Mouse (Mus musculus) forebrain, embryonic 11.5 days (tissue): ENCODE data around the gene Hoxc12. TPM values are rescaled to one million over a fixed set of nuclear protein-coding genes. Genes with fewer than 3 reads are reported as not detected.

Source experiments
- ATAC-seq: fragments of 200-750 bp; cut with Nextera tagmentation; replicated peaks from 2 replicates; pipeline ENCODE4 v1.8.0; 2017; ENCODE audit warnings: moderate TSS enrichment; ENCODE audit not compliant: low FRiP score
- DNase-seq: peaks from one replicate; pipeline ENCODE4 v3.0.0-alpha.2; 2017; ENCODE audit warnings: low spot score
- H3K27ac ChIP-seq: fragments of 300-500 bp; sonication (generic); 2 replicates; pipeline ENCODE4 v1.5.1; 2014; ENCODE audit warnings: low read depth, low read length
- H3K27me3 ChIP-seq: fragments of 300-500 bp; sonication (generic); 2 replicates; pipeline ENCODE4 v1.6.1; 2014; ENCODE audit warnings: mild to moderate bottlenecking, low read length, mixed read lengths; ENCODE audit not compliant: control insufficient read depth, insufficient read depth
- H3K36me3 ChIP-seq: fragments of 300-500 bp; sonication (generic); 2 replicates; pipeline ENCODE4 v1.6.1; 2014; ENCODE audit warnings: mild to moderate bottlenecking, low read length, moderate library complexity, mixed read lengths; ENCODE audit not compliant: control insufficient read depth, insufficient read depth
- H3K4me1 ChIP-seq: fragments of 300-500 bp; sonication (generic); replicated peaks from 2 replicates; pipeline ENCODE4 v1.6.1; 2014; ENCODE audit warnings: low read length, mixed read lengths; ENCODE audit not compliant: control insufficient read depth, insufficient read depth
- H3K4me2 ChIP-seq: fragments of 300-500 bp; sonication (generic); 2 replicates; pipeline ENCODE4 v1.6.1; 2014; ENCODE audit warnings: low read depth, mild to moderate bottlenecking, low read length, moderate library complexity, mixed read lengths; ENCODE audit not compliant: severe bottlenecking
- H3K4me3 ChIP-seq: fragments of 300-500 bp; sonication (generic); 2 replicates; pipeline ENCODE4 v1.5.1; 2014; ENCODE audit warnings: low read depth, low read length
- H3K9ac ChIP-seq: fragments of 300-500 bp; sonication (generic); 2 replicates; pipeline ENCODE4 v1.6.1; 2014; ENCODE audit warnings: low read length
- H3K9me3 ChIP-seq: fragments of 300-500 bp; sonication (generic); 2 replicates; pipeline ENCODE4 v1.6.1; 2016; ENCODE audit warnings: low read length, mixed read lengths; ENCODE audit not compliant: control insufficient read depth
- WGBS: fragments of 180-500 bp; shearing (Covaris S2); extraction: QIAGEN DNeasy Blood & Tissue Kit; methylation state at CpG from one replicate; pipeline ENCODE4 v1.1.7; 2014; 5-methylcytosine and 5-hydroxymethylcytosine counted together
- polyA plus RNA-seq: library from polyadenylated mRNA; unstranded; fragments of >200 nt; fragmentation: Nextera tagmentation; extraction: Ambion mirVana; gene quantifications from 2 replicates; pipeline ENCODE4 v1.2.1, GENCODE M21; 2014

Gene Hoxc12
- polyA plus RNA-seq, 1 experiment from 2014 or later = not detected

- Histone ChIP-seq H3K9ac (no peak overlapping the region), H3K4me1 (no peaks in the 10 kb centered on the region), H3K36me3 (no peaks in the 10 kb centered on the region), H3K4me3 (no peak overlapping the region), H3K9me3 (no peaks in the 10 kb centered on the region), H3K27ac (no peak overlapping the region), H3K4me2 (no peak overlapping the region), H3K27me3 (peaks cover 97% of the 10 kb centered on the region)
- no peak for DNase-seq
- 3% methylated on average over 7 of the region's 7 CpGs for WGBS
- no peak for ATAC-seq
Observed at GRCm38 (mm10) chr15:102975034-102975433, 38.5 kb downstream of the Hoxc12 start.

GRCm38 (mm10) chr15:102975688-102976111, 39.1 kb downstream of the Hoxc12 start:
- H3K4me1 ChIP-seq = no peaks in the 10 kb centered on the region
- under 1% methylated on average over 21 of the region's 21 CpGs for WGBS
- H3K9ac ChIP-seq = no peak overlapping the region
- peaks cover 97% of the 10 kb centered on the region for H3K27me3 ChIP-seq
- ATAC-seq (no peak), DNase-seq (no peak)
- H3K4me2 ChIP-seq = no peak overlapping the region
- H3K27ac ChIP-seq = no peak overlapping the region
- H3K4me3 ChIP-seq = no peak overlapping the region
- H3K9me3 ChIP-seq = no peaks in the 10 kb centered on the region
- no peaks in the 10 kb centered on the region for H3K36me3 ChIP-seq

GRCm38 (mm10) chr15:102976171-102976570, 39.6 kb downstream of the Hoxc12 start, which contains the start of gene Hoxc9:
TSS of gene Hoxc9 (plus strand) at chr15:102976439.
- 2% methylated on average over 11 of the region's 20 CpGs for WGBS
- no peak within 1 kb of the TSS for H3K27ac ChIP-seq
- H3K4me1 ChIP-seq = no peaks in the 10 kb centered on the region
- H3K4me3 ChIP-seq = no peak within 1 kb of the TSS
- peaks cover 97% of the 10 kb centered on the region for H3K27me3 ChIP-seq
- DNase-seq = no peak
- no peak for ATAC-seq
- no peak within 1 kb of the TSS for H3K9ac ChIP-seq
- no peaks in the 10 kb centered on the region for H3K36me3 ChIP-seq
- no peak within 1 kb of the TSS for H3K4me2 ChIP-seq
- H3K9me3 ChIP-seq = no peaks in the 10 kb centered on the region

DNA sequence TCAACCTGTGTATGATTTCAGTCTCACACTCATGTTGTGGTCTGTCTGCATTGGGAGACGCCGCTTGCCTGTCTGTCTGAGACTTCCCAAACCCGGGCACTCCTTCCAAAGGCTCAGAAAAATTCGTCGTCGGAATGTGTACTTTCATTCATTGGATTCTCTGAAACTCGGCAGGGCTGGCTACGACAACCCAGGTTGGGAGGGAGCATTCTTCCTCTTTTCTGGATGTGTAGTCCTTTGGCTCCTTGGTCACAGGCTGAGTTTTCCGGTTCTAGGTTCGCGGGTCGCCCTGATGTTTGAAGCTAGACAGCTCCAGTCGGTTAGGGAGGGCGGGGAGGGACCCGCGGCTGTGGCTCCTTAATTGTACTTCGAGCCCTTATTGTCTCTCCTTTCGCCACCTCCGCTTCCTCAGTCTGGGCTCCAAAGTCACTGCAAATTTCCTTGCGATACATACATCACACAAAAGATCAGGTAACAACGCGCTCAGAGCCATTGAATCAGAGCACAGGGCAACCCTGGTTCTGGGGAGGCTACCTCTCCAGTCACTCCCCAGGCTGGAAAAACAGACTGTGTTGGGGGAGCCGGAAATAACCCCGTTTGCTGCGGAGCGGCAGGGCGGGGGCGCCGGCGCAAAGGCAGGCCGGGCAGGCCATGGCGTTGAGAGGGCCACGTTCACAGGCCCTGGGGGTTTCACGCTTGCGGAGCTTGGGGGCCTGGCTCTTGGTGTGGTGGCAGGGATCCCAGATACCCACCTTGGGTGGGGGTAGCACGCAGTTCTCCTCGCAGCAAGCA, 40.3 kb downstream of the Hoxc12 start:
- under 1% methylated on average over 37 of the region's 37 CpGs for WGBS
- Histone ChIP-seq H3K4me2 (no peak overlapping the region), H3K36me3 (no peaks in the 10 kb centered on the region), H3K9ac (no peak overlapping the region), H3K4me3 (no peak overlapping the region), H3K27me3 (peaks cover 97% of the 10 kb centered on the region), H3K27ac (no peak overlapping the region), H3K4me1 (peaks cover 2% of the 10 kb centered on the region; the same call in 1 of the 2 replicates), H3K9me3 (no peaks in the 10 kb centered on the region)
- ATAC-seq = no peak
- DNase-seq = no peak

- WGBS = 1% methylated on average over 16 of the region's 16 CpGs
Observed at GRCm38 (mm10) chr15:102977423-102977974, 40.9 kb downstream of the Hoxc12 start.

GRCm38 (mm10) chr15:102978615-102979515, 42.3 kb downstream of the Hoxc12 start:
- Histone ChIP-seq H3K4me3 (no peak overlapping the region), H3K9me3 (no peaks in the 10 kb centered on the region), H3K4me1 (peaks cover 2% of the 10 kb centered on the region; the same call in 1 of the 2 replicates), H3K27ac (no peak overlapping the region), H3K27me3 (peaks cover 97% of the 10 kb centered on the region), H3K9ac (no peak overlapping the region), H3K36me3 (no peaks in the 10 kb centered on the region), H3K4me2 (no peak overlapping the region)
- WGBS = 1% methylated on average over 13 of the region's 13 CpGs
- ATAC-seq (no peak), DNase-seq (no peak)

More at GRCm38 (mm10) chr15:102977423-102977974, 40.9 kb downstream of the Hoxc12 start:
- Histone ChIP-seq H3K4me3 (no peak overlapping the region), H3K9ac (no peak overlapping the region), H3K9me3 (no peaks in the 10 kb centered on the region), H3K4me1 (peaks cover 2% of the 10 kb centered on the region; the same call in 1 of the 2 replicates), H3K27ac (no peak overlapping the region), H3K27me3 (peaks cover 97% of the 10 kb centered on the region), H3K4me2 (no peak overlapping the region), H3K36me3 (no peaks in the 10 kb centered on the region)
- DNase-seq = no peak
- no peak for ATAC-seq

- ATAC-seq (no peak), DNase-seq (no peak)
- H3K36me3 ChIP-seq = no peaks in the 10 kb centered on the region
- 0% methylated on average over 1 of the region's 1 CpGs for WGBS
- H3K4me2 ChIP-seq = no peak overlapping the region
- H3K4me3 ChIP-seq = no peak overlapping the region
- H3K27me3 ChIP-seq = peaks cover 99% of the 10 kb centered on the region
- no peak overlapping the region for H3K9ac ChIP-seq
- peaks cover 2% of the 10 kb centered on the region; the same call in 1 of the 2 replicates for H3K4me1 ChIP-seq
- no peaks in the 10 kb centered on the region for H3K9me3 ChIP-seq
- no peak overlapping the region for H3K27ac ChIP-seq
Observed at GRCm38 (mm10) chr15:102979936-102980335, 43.4 kb downstream of the Hoxc12 start.

GRCm38 (mm10) chr15:102980352-102980751, 43.8 kb downstream of the Hoxc12 start:
- no peaks in the 10 kb centered on the region for H3K9me3 ChIP-seq
- H3K9ac ChIP-seq = no peak overlapping the region
- H3K27ac ChIP-seq = no peak overlapping the region
- no peak overlapping the region for H3K4me3 ChIP-seq
- 3% methylated on average over 11 of the region's 11 CpGs for WGBS
- H3K27me3 ChIP-seq = peaks cover 99% of the 10 kb centered on the region
- ATAC-seq (no peak), DNase-seq (no peak)
- H3K4me2 ChIP-seq = no peak overlapping the region
- H3K4me1 ChIP-seq = peaks cover 2% of the 10 kb centered on the region; the same call in 1 of the 2 replicates
- H3K36me3 ChIP-seq = no peaks in the 10 kb centered on the region
